Mouse (Mus musculus) liver, adult 2 months (tissue): ENCODE measurements around the gene Inpp5a. TPM values are rescaled to one million over a fixed set of nuclear protein-coding genes. Genes with fewer than 3 reads are reported as not detected.

Experiments used
- DNase-seq: peaks from one replicate; pipeline ENCODE4 v3.0.0-alpha.2; 2011; ENCODE audit warnings: low read depth, low spot score; ENCODE audit errors: extremely low read depth
- H3K27ac ChIP-seq: fragments of 200-500 bp; replicated peaks from 2 replicates; pipeline ENCODE4 v1.5.1; 2012; ENCODE audit warnings: low read depth, mild to moderate bottlenecking, control low read depth, inconsistent platforms, low read length; ENCODE audit not compliant: insufficient read depth
- H3K27me3 ChIP-seq: fragments of 200-500 bp; 2 replicates; pipeline ENCODE4 v1.6.1; 2012; ENCODE audit warnings: mild to moderate bottlenecking, moderate library complexity, low read length, inconsistent platforms; ENCODE audit not compliant: control insufficient read depth, insufficient read depth
- H3K36me3 ChIP-seq: fragments of 200-500 bp; 2 replicates; pipeline ENCODE4 v1.6.1; 2012; ENCODE audit warnings: low read length, inconsistent platforms; ENCODE audit not compliant: control insufficient read depth, insufficient read depth
- H3K4me1 ChIP-seq: fragments of 200-500 bp; 2 replicates; pipeline ENCODE4 v1.6.1; 2011; ENCODE audit warnings: low read length; ENCODE audit not compliant: control insufficient read depth, insufficient read depth
- H3K4me3 ChIP-seq: fragments of 200-500 bp; 2 replicates; pipeline ENCODE4 v1.5.1; 2011; ENCODE audit warnings: low read depth, mild to moderate bottlenecking, control low read depth, low read length, moderate library complexity; ENCODE audit not compliant: insufficient read depth
- H3K79me2 ChIP-seq: fragments of 200-500 bp; 2 replicates; pipeline ENCODE4 v1.6.1; 2012; ENCODE audit warnings: inconsistent platforms, mild to moderate bottlenecking, low read length, moderate library complexity; ENCODE audit not compliant: control insufficient read depth, insufficient read depth
- H3K9ac ChIP-seq: fragments of 200-500 bp; 2 replicates; pipeline ENCODE4 v1.6.1; 2012; ENCODE audit warnings: low read depth, mild to moderate bottlenecking, control low read depth, inconsistent platforms, low read length
- CTCF ChIP-seq: fragments of 200-500 bp; IDR thresholded peaks from 2 replicates; pipeline ENCODE4 v1.5.1; 2011; ENCODE audit warnings: low read depth, low read length, control low read depth
- POLR2A ChIP-seq: fragments of 200-500 bp; IDR thresholded peaks from 2 replicates; pipeline ENCODE4 v1.6.1; 2011; ENCODE audit warnings: low read length, control low read depth; ENCODE audit not compliant: insufficient read depth; ENCODE audit errors: extremely low read depth
- WGBS: fragments of 180-500 bp; shearing (Covaris S2); methylation state at CpG from one replicate; pipeline ENCODE4 v1.1.7; 2018; 5-methylcytosine and 5-hydroxymethylcytosine counted together
- polyA plus RNA-seq: library from polyadenylated mRNA; depleted of rRNA; stranded (reverse); fragments of >200 nt; gene quantifications from 2 replicates; pipeline ENCODE4 v1.2.3, GENCODE M21; 2012
- total RNA-seq: library from RNA; depleted of rRNA; stranded (reverse); fragments of >200 nt; gene quantifications from 2 replicates; pipeline ENCODE4 v1.2.3, GENCODE M21; 2014

Inpp5a gene
- total and polyA plus RNA-seq, 2 experiments: 8.4 to 8.8 TPM

- TF ChIP-seq CTCF (no peak), POLR2A (no peak)
- Histone ChIP-seq H3K9ac (no peak overlapping the region), H3K27me3 (no peaks in the 10 kb centered on the region), H3K36me3 (no peaks in the 10 kb centered on the region), H3K4me3 (no peak overlapping the region), H3K79me2 (no peaks in the 10 kb centered on the region), H3K27ac (peak overlapping the region; percentile 47), H3K4me1 (peaks cover 8% of the 10 kb centered on the region)
- 74% methylated on average over 13 of the region's 13 CpGs for WGBS
- DNase-seq: no peak
Observed at GRCm38 (mm10) chr7:139363281-139364004, 25.5 kb upstream of the Inpp5a start.

- 25% methylated on average over 9 of the region's 9 CpGs for WGBS
- Histone ChIP-seq H3K27ac (peak overlapping the region; percentile 53), H3K36me3 (no peaks in the 10 kb centered on the region), H3K4me1 (peaks cover 8% of the 10 kb centered on the region), H3K4me3 (no peak overlapping the region), H3K9ac (no peak overlapping the region), H3K79me2 (no peaks in the 10 kb centered on the region), H3K27me3 (no peaks in the 10 kb centered on the region)
- no peak for DNase-seq
- TF ChIP-seq CTCF (no peak), POLR2A (no peak)
Observed at GRCm38 (mm10) chr7:139364005-139364557, 24.8 kb upstream of the Inpp5a start.

GRCm38 (mm10) chr7:139364936-139365830 lies 23.7 kb upstream of the Inpp5a start:
- H3K27ac ChIP-seq: peak overlapping the region; percentile 22
- TF ChIP-seq POLR2A (no peak), CTCF (no peak)
- H3K4me1 ChIP-seq: peaks cover 8% of the 10 kb centered on the region
- no peaks in the 10 kb centered on the region for H3K36me3 ChIP-seq
- H3K27me3 ChIP-seq: no peaks in the 10 kb centered on the region
- 64% methylated on average over 13 of the region's 13 CpGs for WGBS
- H3K9ac ChIP-seq: no peak overlapping the region
- DNase-seq: no peak
- no peak overlapping the region for H3K4me3 ChIP-seq
- H3K79me2 ChIP-seq: no peaks in the 10 kb centered on the region

GRCm38 (mm10) chr7:139366131-139366530 lies 22.8 kb upstream of the Inpp5a start:
- no peaks in the 10 kb centered on the region for H3K36me3 ChIP-seq
- H3K79me2 ChIP-seq: no peaks in the 10 kb centered on the region
- peaks cover 8% of the 10 kb centered on the region for H3K4me1 ChIP-seq
- H3K9ac ChIP-seq: no peak overlapping the region
- WGBS: 74% methylated on average over 3 of the region's 3 CpGs
- H3K27ac ChIP-seq: peak overlapping the region; percentile 22
- no peak overlapping the region for H3K4me3 ChIP-seq
- no peak for TF ChIP-seq POLR2A
- DNase-seq: no peak
- H3K27me3 ChIP-seq: no peaks in the 10 kb centered on the region

- 56% methylated on average over 4 of the region's 4 CpGs for WGBS
- Histone ChIP-seq H3K4me3 (no peak overlapping the region), H3K79me2 (no peaks in the 10 kb centered on the region), H3K9ac (no peak overlapping the region), H3K4me1 (peaks cover 8% of the 10 kb centered on the region), H3K36me3 (no peaks in the 10 kb centered on the region), H3K27me3 (no peaks in the 10 kb centered on the region), H3K27ac (peak overlapping the region; percentile 6)
- DNase-seq: no peak
- TF ChIP-seq POLR2A: no peak
Observed at GRCm38 (mm10) chr7:139366549-139366948, 22.4 kb upstream of the Inpp5a start.
